Mouse (Mus musculus): ENCODE measurements at regions not wholly inside any gene's neighbourhood (a gene's known extent, or its start where the extent isn't known, plus 50 kb on each side); places are given as distances from the start of the nearest gene placed in this dataset.

GRCm38 (mm10) chr6:148516654-148517053 is 72.5 kb upstream of the Tmtc1 start:
- TF ChIP-seq POLR2A (IDR thresholded peaks at IDR 0.05; ENCODE audit: insufficient read length, low read depth) (no peak), TCF12 (IDR thresholded peaks at IDR 0.05; ENCODE audit: insufficient read depth, poor library complexity, severe bottlenecking) (no peak), MYOG (IDR thresholded peaks at IDR 0.05; ENCODE audit: control insufficient read depth in 1 of 3, insufficient read depth in 1 of 3, insufficient read length in 2 of 3, low read depth in 2 of 3) (no peak), MAX (IDR thresholded peaks at IDR 0.05; ENCODE audit: low read depth) (no peak), SRF (IDR thresholded peaks at IDR 0.05; ENCODE audit: control insufficient read depth, insufficient read length, low read depth) (no peak), POLR2AphosphoS2 (IDR thresholded peaks at IDR 0.05; ENCODE audit: insufficient read length, low read depth) (no peak), USF1 (IDR thresholded peaks at IDR 0.05; ENCODE audit: low read depth) (no peak), E2F4 (IDR thresholded peaks at IDR 0.05; ENCODE audit: insufficient read depth) (no peak), TCF3 (IDR thresholded peaks at IDR 0.05; ENCODE audit: insufficient read length, low read depth) (no peak)
